Mouse (Mus musculus) limb, embryonic 10.5 days (tissue): ENCODE measurements around the gene Mlycd. TPM values are rescaled to one million over a fixed set of nuclear protein-coding genes. Genes with fewer than 3 reads are reported as not detected.

Source experiments
- DNase-seq: peaks from one replicate; pipeline ENCODE4 v3.0.0-alpha.2; 2017; ENCODE audit warnings: low spot score
- H3K27ac ChIP-seq: fragments of 300-500 bp; sonication (generic); 2 replicates; pipeline ENCODE4 v1.5.1; 2016; ENCODE audit warnings: mild to moderate bottlenecking
- H3K27me3 ChIP-seq: fragments of 300-500 bp; sonication (generic); 2 replicates; pipeline ENCODE4 v1.6.1; 2016; ENCODE audit warnings: low read depth, mild to moderate bottlenecking; ENCODE audit not compliant: poor library complexity, severe bottlenecking
- H3K36me3 ChIP-seq: fragments of 300-500 bp; sonication (generic); 2 replicates; pipeline ENCODE4 v1.6.1; 2016; ENCODE audit warnings: mild to moderate bottlenecking, moderate library complexity
- H3K4me1 ChIP-seq: fragments of 300-500 bp; sonication (generic); 2 replicates; pipeline ENCODE4 v1.6.1; 2016
- H3K4me3 ChIP-seq: fragments of 300-500 bp; sonication (generic); 2 replicates; pipeline ENCODE4 v1.5.1; 2016; ENCODE audit warnings: mild to moderate bottlenecking, moderate library complexity
- H3K9me3 ChIP-seq: fragments of 300-500 bp; sonication (generic); replicated peaks from 2 replicates; pipeline ENCODE4 v1.6.1; 2016; ENCODE audit warnings: mild to moderate bottlenecking
- WGBS: fragments of 180-500 bp; shearing (Covaris S2); methylation state at CpG from one replicate; pipeline ENCODE4 v1.1.7; 2016; 5-methylcytosine and 5-hydroxymethylcytosine counted together
- polyA plus RNA-seq: library from polyadenylated mRNA; unstranded; fragments of >200 nt; fragmentation: Nextera tagmentation; extraction: Ambion mirVana; gene quantifications from 2 replicates; pipeline ENCODE4 v1.2.1, GENCODE M21; 2016

Gene Mlycd
- polyA plus RNA-seq, 1 experiment from 2014 or later: 6.7 TPM

GRCm38 (mm10) chr8:119427634-119428349 is 33.1 kb downstream of the Mlycd start:
- Histone ChIP-seq H3K36me3 (no peaks in the 10 kb centered on the region), H3K4me1 (peaks cover 22% of the 10 kb centered on the region), H3K9me3 (no peaks in the 10 kb centered on the region), H3K27ac (no peak overlapping the region), H3K4me3 (no peak overlapping the region), H3K27me3 (no peaks in the 10 kb centered on the region)
- 75% methylated on average over 12 of the region's 12 CpGs for WGBS
- no peak for DNase-seq

GRCm38 (mm10) chr8:119428350-119428740 is 33.7 kb downstream of the Mlycd start:
- WGBS: 72% methylated on average over 7 of the region's 7 CpGs
- no peaks in the 10 kb centered on the region for H3K9me3 ChIP-seq
- no peak for DNase-seq
- no peak overlapping the region for H3K27ac ChIP-seq
- H3K4me3 ChIP-seq: no peak overlapping the region
- peaks cover 22% of the 10 kb centered on the region for H3K4me1 ChIP-seq
- no peaks in the 10 kb centered on the region for H3K27me3 ChIP-seq
- H3K36me3 ChIP-seq: no peaks in the 10 kb centered on the region

GRCm38 (mm10) chr8:119428766-119429327 is 34.2 kb downstream of the Mlycd start:
- Histone ChIP-seq H3K4me1 (peaks cover 18% of the 10 kb centered on the region), H3K27ac (no peak overlapping the region), H3K36me3 (no peaks in the 10 kb centered on the region), H3K27me3 (no peaks in the 10 kb centered on the region), H3K4me3 (no peak overlapping the region), H3K9me3 (no peaks in the 10 kb centered on the region)
- WGBS: 82% methylated on average over 5 of the region's 5 CpGs
- DNase-seq: no peak

DNA sequence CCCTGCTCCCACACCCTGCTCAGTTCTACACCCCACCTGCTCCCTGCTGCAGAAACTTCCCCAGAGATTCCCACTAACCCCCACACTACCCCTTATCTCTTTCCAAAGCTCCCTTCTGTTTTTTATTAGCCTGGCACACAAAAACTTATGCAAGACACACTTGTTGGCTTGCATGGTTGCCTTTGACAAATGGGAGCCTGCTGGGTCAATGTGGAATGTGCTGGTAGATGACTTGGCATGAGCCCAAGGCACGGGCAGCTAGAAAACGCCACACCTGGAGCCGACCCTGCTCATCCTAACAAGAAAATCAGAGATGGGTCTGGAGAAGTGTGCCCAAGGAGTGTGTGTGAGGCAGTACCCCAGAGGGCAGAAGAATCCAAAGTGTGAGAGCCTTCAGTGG is 34.9 kb downstream of the Mlycd start:
- no peak for DNase-seq
- H3K4me1 ChIP-seq: peaks cover 12% of the 10 kb centered on the region
- no peak overlapping the region for H3K4me3 ChIP-seq
- H3K9me3 ChIP-seq: no peaks in the 10 kb centered on the region
- no peak overlapping the region for H3K27ac ChIP-seq
- WGBS: 90% methylated on average over 3 of the region's 3 CpGs
- H3K27me3 ChIP-seq: no peaks in the 10 kb centered on the region
- no peaks in the 10 kb centered on the region for H3K36me3 ChIP-seq

GRCm38 (mm10) chr8:119430250-119430649 is 35.6 kb downstream of the Mlycd start:
- no peak overlapping the region for H3K27ac ChIP-seq
- no peak for DNase-seq
- peaks cover 8% of the 10 kb centered on the region; the same call in 1 of the 2 replicates for H3K4me1 ChIP-seq
- no peaks in the 10 kb centered on the region for H3K27me3 ChIP-seq
- WGBS: 81% methylated on average over 8 of the region's 8 CpGs
- no peak overlapping the region for H3K4me3 ChIP-seq
- H3K9me3 ChIP-seq: no peaks in the 10 kb centered on the region
- H3K36me3 ChIP-seq: no peaks in the 10 kb centered on the region

DNA sequence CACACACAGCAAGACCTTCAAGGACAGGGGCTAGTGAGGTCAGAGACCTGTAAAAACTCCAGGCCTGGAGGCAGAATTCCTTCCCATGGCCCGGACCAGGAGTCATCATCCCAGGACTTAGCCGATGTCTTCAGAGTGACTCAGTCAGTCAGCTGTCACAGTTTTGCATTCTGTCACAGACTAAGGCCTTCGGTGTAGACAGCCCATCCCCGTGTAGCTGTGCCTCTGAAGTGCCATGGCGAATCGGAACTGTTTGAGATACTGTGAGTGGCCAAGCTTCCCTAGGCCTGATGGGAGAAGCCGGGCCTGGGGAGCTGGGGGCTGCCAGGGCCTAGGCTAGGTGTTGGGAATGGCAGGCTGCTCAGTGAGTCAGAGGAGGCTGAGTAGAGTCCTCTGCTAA is 36.0 kb downstream of the Mlycd start:
- Histone ChIP-seq H3K36me3 (no peaks in the 10 kb centered on the region), H3K9me3 (no peaks in the 10 kb centered on the region), H3K4me3 (no peak overlapping the region), H3K4me1 (peaks cover 8% of the 10 kb centered on the region; the same call in 1 of the 2 replicates), H3K27me3 (no peaks in the 10 kb centered on the region), H3K27ac (no peak overlapping the region)
- WGBS: 92% methylated on average over 7 of the region's 7 CpGs
- no peak for DNase-seq

GRCm38 (mm10) chr8:119432372-119432771 is 37.7 kb downstream of the Mlycd start:
- no peak overlapping the region for H3K27ac ChIP-seq
- no peaks in the 10 kb centered on the region for H3K36me3 ChIP-seq
- H3K27me3 ChIP-seq: no peaks in the 10 kb centered on the region
- no peak overlapping the region for H3K4me3 ChIP-seq
- no peak for DNase-seq
- peaks cover 14% of the 10 kb centered on the region for H3K4me1 ChIP-seq
- 77% methylated on average over 3 of the region's 3 CpGs for WGBS
- H3K9me3 ChIP-seq: no peaks in the 10 kb centered on the region

DNA sequence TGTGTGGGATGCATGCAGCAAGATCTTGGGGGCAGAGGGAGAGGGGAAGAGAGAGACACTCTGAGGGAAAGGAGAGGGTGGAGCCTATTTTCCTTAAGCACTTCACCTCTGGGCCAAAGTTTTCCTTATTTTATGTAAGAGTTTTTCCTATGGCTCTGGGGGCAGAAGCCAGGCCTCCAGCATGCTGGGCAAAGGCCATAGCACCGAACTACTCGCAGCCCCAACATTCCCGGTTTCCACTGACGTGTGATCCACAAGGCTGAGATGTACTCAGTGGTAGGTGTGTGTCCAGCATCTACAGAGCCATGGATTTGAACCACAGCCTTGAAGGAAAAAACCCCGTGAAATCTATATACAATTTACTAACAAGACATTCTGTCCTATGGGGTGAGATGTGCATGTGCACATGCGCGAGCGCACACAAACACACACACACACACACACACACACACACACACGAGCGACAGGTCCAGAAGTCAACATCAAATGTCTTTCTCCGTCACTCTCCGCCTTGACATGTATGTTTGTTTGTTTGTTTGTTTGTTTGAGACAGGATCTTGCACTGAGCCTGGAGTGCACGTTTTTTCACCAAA is 39.0 kb downstream of the Mlycd start, which contains the start of gene Osgin1:
Gene Osgin1, plus strand, starts transcription at position 543 of the 593 bp plus-strand sequence.
- WGBS: 94% methylated on average over 13 of the region's 13 CpGs
- no peak within 1 kb of the TSS for H3K27ac ChIP-seq

DNA sequence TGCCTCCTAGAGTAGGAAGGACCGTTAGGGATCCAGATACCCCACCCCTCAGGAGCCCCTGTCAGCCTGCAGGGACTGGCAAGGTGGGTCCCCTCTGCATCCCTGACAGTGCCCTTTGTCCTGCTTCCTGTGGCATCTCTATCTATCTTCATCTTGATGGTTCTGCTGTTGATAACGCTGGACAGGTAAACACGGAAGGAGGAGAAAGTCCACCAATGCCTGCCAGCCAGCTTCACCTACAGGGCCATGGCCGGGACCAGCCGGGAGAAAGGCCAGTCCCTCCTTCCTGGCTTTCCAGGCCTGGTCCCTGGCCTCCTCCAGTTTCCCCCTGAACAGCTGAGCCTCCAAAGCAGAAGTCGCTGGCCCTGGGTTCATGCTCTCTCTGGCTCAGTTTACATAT is 39.9 kb downstream of the Mlycd start:
- Histone ChIP-seq H3K4me1 (peaks cover 19% of the 10 kb centered on the region), H3K27ac (no peak overlapping the region), H3K4me3 (no peak overlapping the region), H3K27me3 (peaks cover 7% of the 10 kb centered on the region; the same call in 1 of the 2 replicates), H3K9me3 (no peaks in the 10 kb centered on the region), H3K36me3 (no peaks in the 10 kb centered on the region)
- no peak for DNase-seq
- WGBS: 84% methylated on average over 6 of the region's 6 CpGs

More for the DNA sequence above, 39.0 kb downstream of the Mlycd start, which contains the start of gene Osgin1:
- Histone ChIP-seq H3K36me3 (no peaks in the 10 kb centered on the region), H3K9me3 (no peaks in the 10 kb centered on the region), H3K4me1 (peaks cover 19% of the 10 kb centered on the region), H3K27me3 (no peaks in the 10 kb centered on the region), H3K4me3 (no peak within 1 kb of the TSS)
- DNase-seq: no peak

DNA sequence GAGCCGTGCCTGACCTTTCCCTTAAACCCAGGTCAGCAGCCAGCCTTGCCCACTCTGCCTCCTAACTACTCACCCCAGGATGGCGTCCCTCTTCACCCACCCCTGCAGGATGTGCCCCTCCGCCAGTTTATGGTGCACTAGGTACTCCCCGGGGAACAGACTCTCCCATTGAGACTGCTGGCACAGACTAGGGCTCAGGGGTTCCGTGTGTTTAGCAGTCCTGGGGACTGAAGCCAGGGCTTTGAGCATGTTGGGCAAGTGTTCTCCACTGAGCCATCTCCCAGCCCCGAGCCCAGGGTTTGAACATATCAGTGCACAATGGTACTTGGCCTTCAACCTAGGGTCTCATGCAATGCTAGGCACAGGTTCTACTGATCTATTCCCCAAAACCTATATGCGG is 40.8 kb downstream of the Mlycd start:
- H3K27me3 ChIP-seq: peaks cover 10% of the 10 kb centered on the region; the same call in 1 of the 2 replicates
- peaks cover 27% of the 10 kb centered on the region for H3K4me1 ChIP-seq
- no peak overlapping the region for H3K27ac ChIP-seq
- no peaks in the 10 kb centered on the region for H3K9me3 ChIP-seq
- H3K4me3 ChIP-seq: no peak overlapping the region
- H3K36me3 ChIP-seq: no peaks in the 10 kb centered on the region
- 89% methylated on average over 7 of the region's 7 CpGs for WGBS
- no peak for DNase-seq

DNA sequence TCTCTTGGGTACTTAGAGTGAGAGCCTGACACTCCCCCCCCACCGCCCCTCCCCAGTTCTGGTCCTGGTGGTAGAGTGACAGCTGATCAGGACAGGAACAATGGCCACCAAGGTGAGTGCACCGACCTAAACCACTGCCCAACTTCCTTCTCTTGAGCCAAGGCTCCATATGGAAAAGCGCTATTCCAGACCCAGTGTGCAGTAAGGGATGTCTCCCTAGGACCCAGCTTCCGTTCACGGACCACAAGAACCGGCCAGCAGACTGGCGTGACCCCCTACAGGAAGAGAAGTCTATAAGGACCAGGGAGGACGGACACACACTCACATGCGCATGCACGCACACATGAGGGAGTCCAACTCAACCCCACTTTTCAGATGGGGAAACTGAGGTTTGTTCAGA is 41.7 kb downstream of the Mlycd start:
- WGBS: 89% methylated on average over 10 of the region's 10 CpGs
- Histone ChIP-seq H3K4me1 (peaks cover 35% of the 10 kb centered on the region), H3K27me3 (peaks cover 14% of the 10 kb centered on the region), H3K9me3 (no peaks in the 10 kb centered on the region), H3K36me3 (no peaks in the 10 kb centered on the region), H3K4me3 (no peak overlapping the region), H3K27ac (no peak overlapping the region)
- DNase-seq: no peak

GRCm38 (mm10) chr8:119436933-119437332 is 42.3 kb downstream of the Mlycd start:
- 22% methylated on average over 9 of the region's 9 CpGs for WGBS
- H3K4me3 ChIP-seq: no peak overlapping the region
- no peaks in the 10 kb centered on the region for H3K36me3 ChIP-seq
- peaks cover 20% of the 10 kb centered on the region for H3K27me3 ChIP-seq
- peaks cover 36% of the 10 kb centered on the region for H3K4me1 ChIP-seq
- H3K9me3 ChIP-seq: no peaks in the 10 kb centered on the region
- peak overlapping the region; percentile 33; the same call in 1 of the 2 replicates for H3K27ac ChIP-seq
- DNase-seq: no peak

DNA sequence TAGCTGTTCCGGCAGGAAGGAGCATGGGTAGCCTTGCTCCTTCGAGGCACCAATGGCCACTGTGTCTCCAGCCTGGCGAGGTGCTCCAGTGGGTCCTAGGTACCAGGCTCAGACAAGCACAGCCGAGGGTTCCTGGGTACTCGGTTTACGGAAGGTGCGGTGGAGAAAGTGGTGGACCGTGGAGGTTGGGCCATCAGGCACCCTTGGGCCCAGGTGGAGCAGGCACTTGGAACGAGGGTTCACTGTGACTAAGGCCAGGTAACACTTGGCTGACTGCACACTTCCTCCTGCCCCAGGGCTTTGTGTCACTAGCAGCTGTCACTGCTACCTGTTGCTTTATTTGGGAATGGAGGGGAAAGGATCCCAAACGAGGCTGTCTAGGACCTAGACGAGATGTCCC is 42.8 kb downstream of the Mlycd start:
- Histone ChIP-seq H3K27ac (no peak overlapping the region), H3K27me3 (peaks cover 25% of the 10 kb centered on the region), H3K4me3 (no peak overlapping the region), H3K36me3 (no peaks in the 10 kb centered on the region), H3K9me3 (no peaks in the 10 kb centered on the region), H3K4me1 (peaks cover 36% of the 10 kb centered on the region)
- no peak for DNase-seq
- 70% methylated on average over 11 of the region's 11 CpGs for WGBS
